Mouse (Mus musculus) E14TG2a.4 (cell line): ENCODE data around the gene Gm10273.
"Not testable (repeated sequence)": the region's sequence is repeated elsewhere in the genome, so short reads cannot be mapped to it uniquely, and the experiment has no call there.

Experiments
- H3K27me3 ChIP-seq: 2 replicates; pipeline ENCODE4 v1.6.1; 2014; ENCODE audit warnings: low read length, control low read depth; ENCODE audit not compliant: insufficient read depth
- H3K36me3 ChIP-seq: 2 replicates; pipeline ENCODE4 v1.6.1; 2014; ENCODE audit warnings: low read length, control low read depth; ENCODE audit not compliant: insufficient read depth
- H3K4me1 ChIP-seq: replicated peaks from 2 replicates; pipeline ENCODE4 v1.6.1; 2014; ENCODE audit warnings: low read depth, low read length, control low read depth
- H3K4me3 ChIP-seq: replicated peaks from 2 replicates; pipeline ENCODE4 v1.5.1; 2014; ENCODE audit warnings: mild to moderate bottlenecking, low read length
- H3K9me3 ChIP-seq: 2 replicates; pipeline ENCODE4 v1.6.1; 2014; ENCODE audit warnings: low read length, control low read depth
- CTCF ChIP-seq: conservative IDR thresholded peaks from 2 replicates; pipeline ENCODE4 v1.5.1; 2014; ENCODE audit warnings: low read length
- NANOG ChIP-seq: IDR thresholded peaks from 2 replicates; pipeline ENCODE4 v1.6.1; 2014; ENCODE audit warnings: borderline replicate concordance, low read length, mixed read lengths
- POU5F1 ChIP-seq: IDR thresholded peaks from 2 replicates; pipeline ENCODE4 v1.6.1; 2014; ENCODE audit warnings: low read length, borderline replicate concordance

The Gm10273 gene

DNA sequence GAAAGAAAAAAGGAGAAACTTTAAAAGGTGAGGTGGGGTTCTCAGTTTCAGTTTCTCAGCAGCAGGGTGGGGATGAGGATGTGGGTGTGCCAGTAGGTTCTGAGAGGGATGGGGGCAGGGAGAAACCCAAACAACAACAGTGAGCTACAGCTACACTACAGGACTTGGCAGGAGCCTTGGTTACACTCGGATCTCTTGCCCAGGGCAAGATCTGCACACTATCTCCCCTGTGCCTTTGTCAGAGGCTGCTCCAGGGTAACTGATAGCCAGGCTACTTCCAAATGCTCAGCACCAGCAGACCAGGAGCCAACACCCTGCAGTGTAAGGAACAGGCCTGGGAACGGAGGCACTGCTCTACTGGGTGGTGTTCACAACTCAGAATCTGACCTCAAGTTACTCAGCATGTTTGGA lies 15.0 kb upstream of the Gm10273 start:
- Histone ChIP-seq H3K36me3 (peaks cover 5% of the 10 kb centered on the region; the same call in 1 of the 2 replicates), H3K4me3 (peak overlapping the region; percentile 39; the same call in 1 of the 2 replicates), H3K9me3 (no peaks in the 10 kb centered on the region), H3K27me3 (no peaks in the 10 kb centered on the region), H3K4me1 (peaks cover 20% of the 10 kb centered on the region)
- TF ChIP-seq CTCF: no peak
- TF ChIP-seq POU5F1: no peak
- no peak for TF ChIP-seq NANOG

DNA sequence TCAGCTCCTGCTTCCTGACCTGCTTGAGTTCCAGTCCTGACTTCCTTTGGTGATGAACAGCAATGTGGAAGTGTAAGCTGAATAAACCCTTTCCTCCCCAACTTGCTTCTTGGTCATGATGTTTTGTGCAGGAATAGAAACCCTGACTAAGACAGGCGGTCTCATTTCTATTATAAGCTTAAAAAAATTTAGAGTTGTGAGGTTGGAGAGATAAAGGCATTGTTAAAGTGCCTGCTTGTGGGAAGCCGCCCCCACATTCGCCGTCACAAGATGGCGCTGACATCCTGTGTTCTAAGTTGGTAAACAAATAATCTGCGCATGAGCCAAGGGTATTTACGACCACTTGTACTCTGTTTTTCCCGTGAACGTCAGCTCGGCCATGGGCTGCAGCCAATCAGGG lies 13.9 kb upstream of the Gm10273 start:
- not testable (repeated sequence) for H3K4me3 ChIP-seq, H3K27me3 ChIP-seq, H3K36me3 ChIP-seq, H3K9me3 ChIP-seq
- H3K4me1 ChIP-seq: peaks cover 20% of the 10 kb centered on the region

DNA sequence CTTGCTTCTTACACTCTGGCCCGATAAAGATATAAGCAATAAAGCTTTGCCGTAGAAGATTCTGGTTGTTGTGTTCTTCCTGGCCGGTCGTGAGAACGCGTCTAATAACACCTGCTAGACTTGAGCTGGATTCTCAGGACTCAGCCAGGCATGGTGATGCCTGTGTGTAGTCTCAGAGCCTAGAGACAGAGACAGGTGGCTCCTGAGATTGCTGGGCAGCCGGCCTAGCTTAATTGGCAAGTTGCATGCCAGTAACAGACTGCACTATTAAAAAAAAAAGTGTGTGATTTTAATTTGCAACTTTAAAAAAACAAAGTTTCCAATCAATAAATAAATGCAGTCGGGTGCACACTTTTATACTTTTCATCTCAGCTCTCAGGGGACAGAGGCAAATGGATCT lies 8.5 kb upstream of the Gm10273 start:
- H3K27me3 ChIP-seq: no peaks in the 10 kb centered on the region
- no peak for TF ChIP-seq CTCF
- TF ChIP-seq POU5F1: no peak
- TF ChIP-seq NANOG: no peak
- H3K36me3 ChIP-seq: no peaks in the 10 kb centered on the region
- no peaks in the 10 kb centered on the region for H3K4me1 ChIP-seq
- no peak overlapping the region for H3K4me3 ChIP-seq
- H3K9me3 ChIP-seq: peaks cover 12% of the 10 kb centered on the region

DNA sequence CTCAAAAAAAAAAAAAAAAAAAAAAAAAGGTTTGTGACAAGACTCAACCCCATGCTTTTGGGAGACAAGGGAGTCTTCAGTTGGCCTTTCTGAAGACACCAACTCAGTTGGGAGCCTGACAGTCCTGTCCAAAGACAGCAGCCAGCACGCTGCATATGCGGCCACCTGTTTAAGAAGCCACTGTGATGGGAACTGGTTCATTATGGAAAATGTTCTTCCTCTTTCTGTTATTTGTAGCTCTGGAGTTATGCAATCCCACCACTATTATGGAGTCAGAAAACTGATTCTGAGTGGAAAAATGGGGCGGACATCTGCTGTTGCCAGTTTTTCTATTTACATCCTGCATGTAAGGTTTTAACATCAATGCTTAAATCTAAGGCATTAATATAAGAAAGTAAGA lies 5.8 kb upstream of the Gm10273 start:
- H3K36me3 ChIP-seq: no peaks in the 10 kb centered on the region
- H3K4me1 ChIP-seq: no peaks in the 10 kb centered on the region
- peaks cover 12% of the 10 kb centered on the region for H3K9me3 ChIP-seq
- peaks cover 6% of the 10 kb centered on the region for H3K27me3 ChIP-seq
- H3K4me3 ChIP-seq: no peak overlapping the region
- TF ChIP-seq CTCF (no peak), POU5F1 (no peak), NANOG (no peak)

DNA sequence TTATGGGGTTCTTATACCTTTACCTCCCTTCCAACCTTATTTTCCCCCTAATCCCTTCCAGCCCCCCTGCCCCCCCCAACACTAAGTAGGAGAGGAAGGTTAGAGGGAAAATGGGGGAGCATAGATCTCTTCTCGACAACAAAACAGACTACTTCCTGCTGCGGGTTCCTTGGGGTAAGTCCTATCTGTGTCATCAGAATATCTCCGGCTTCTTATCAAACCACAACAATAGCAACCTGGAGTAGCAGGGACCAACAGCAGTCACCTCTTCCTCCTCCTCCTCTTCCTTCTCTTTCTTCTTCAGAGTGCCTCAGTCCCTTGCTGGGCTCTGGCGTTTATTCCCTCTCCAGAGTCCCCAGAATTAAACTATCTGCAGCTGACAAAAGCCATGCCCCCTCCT lies 3.5 kb upstream of the Gm10273 start:
- TF ChIP-seq NANOG: no peak
- no peak for TF ChIP-seq POU5F1
- no peak for TF ChIP-seq CTCF
- no peaks in the 10 kb centered on the region for H3K36me3 ChIP-seq
- H3K4me3 ChIP-seq: no peak overlapping the region
- H3K9me3 ChIP-seq: peaks cover 12% of the 10 kb centered on the region
- no peaks in the 10 kb centered on the region for H3K4me1 ChIP-seq
- peaks cover 9% of the 10 kb centered on the region for H3K27me3 ChIP-seq

DNA sequence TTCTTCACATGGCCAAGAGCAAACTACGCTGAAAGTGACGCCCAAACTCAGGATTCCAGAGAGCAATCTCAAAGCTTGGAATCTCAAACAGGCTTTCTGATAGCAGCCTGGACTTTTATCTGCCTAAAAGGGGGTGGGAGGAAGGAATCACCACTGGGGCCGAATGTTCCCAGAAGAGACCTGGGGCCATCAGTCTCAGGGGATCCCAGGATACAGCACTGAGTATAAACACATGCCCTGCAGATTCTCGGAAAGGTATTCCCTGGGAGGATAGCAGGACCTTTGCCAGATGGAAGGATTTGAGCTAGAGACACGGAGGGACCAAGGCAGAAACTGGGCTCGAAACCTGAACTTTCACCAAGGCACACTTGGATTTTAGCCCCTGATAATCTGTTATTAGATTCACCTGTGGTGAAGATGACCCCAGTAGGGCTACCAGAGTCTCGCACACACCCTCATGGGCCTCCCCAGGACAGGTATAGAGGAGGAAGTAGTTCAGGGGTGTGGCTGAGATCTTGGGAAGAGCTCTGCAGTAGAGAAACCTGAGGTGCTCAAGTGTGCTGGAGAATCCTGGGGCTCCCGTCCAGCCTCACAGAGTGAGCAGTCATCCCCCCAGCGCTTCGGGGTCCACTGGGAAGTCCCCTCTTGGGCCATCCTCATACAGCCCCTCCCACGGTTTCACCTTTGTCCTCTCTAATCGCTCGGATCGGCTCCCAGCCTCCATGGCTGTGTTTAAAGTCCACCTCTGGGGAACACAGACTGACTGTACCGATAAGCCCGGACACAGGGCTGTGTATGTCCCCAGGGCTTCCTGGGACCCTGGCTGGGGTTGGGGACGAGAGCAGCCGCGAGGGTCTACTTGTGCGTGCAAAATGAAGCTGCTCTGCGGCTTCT lies 7.7 kb downstream of the Gm10273 start, which contains the start of gene Pla2g12b:
Gene Pla2g12b (plus strand): TSS at position 762 of the 894 bp plus-strand sequence.
- H3K4me3 ChIP-seq: peak within 1 kb of the TSS; percentile 32
- H3K9me3 ChIP-seq: no peaks in the 10 kb centered on the region
- no peaks in the 10 kb centered on the region for H3K36me3 ChIP-seq
- TF ChIP-seq POU5F1: no peak
- TF ChIP-seq CTCF: no peak
- no peak for TF ChIP-seq NANOG
- peaks cover 23% of the 10 kb centered on the region for H3K4me1 ChIP-seq
- peaks cover 14% of the 10 kb centered on the region for H3K27me3 ChIP-seq

DNA sequence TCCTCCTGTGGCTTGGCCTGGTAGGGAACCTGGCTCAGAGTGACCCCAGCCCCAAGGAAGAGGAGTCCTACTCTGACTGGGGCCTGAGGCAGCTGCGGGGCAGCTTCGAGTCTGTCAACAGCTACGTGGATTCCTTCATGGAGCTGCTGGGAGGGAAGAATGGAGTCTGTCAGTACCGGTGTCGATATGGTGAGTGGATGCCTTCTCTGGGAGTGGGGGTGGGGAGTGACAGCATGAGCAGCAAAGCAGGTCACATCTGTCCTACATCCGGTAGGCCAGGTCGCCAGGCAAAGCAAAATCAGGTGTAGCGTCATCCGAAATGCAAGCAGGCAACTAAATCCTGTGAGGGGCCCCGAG lies 8.3 kb downstream of the Gm10273 start:
- peaks cover 14% of the 10 kb centered on the region for H3K27me3 ChIP-seq
- H3K9me3 ChIP-seq: no peaks in the 10 kb centered on the region
- H3K36me3 ChIP-seq: no peaks in the 10 kb centered on the region
- peak overlapping the region; percentile 32 for H3K4me3 ChIP-seq
- TF ChIP-seq CTCF (no peak), POU5F1 (no peak), NANOG (no peak)
- H3K4me1 ChIP-seq: peaks cover 23% of the 10 kb centered on the region

DNA sequence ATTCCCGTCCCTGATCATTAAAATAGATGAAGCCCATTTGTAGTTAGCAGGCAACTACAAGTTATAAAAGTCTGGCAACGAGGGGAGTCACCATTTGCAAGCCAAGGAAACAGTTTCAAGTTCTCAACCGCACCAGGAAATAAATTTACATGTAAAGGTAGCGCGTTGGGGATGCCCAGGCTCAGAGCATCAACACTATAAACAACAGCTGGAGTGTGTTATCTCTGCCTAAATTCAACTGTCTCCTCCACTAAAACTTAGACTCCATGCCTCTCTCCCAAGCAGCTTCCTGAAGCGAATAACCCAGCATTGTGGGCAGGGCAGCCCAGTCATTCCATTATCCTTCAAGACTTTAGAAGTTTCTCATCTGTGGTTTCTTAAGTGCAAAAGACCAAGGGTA lies 13.1 kb downstream of the Gm10273 start:
- H3K27me3 ChIP-seq: peaks cover 8% of the 10 kb centered on the region
- no peak overlapping the region for H3K4me3 ChIP-seq
- TF ChIP-seq POU5F1: no peak
- no peak for TF ChIP-seq CTCF
- no peak for TF ChIP-seq NANOG
- H3K36me3 ChIP-seq: no peaks in the 10 kb centered on the region
- H3K4me1 ChIP-seq: peaks cover 21% of the 10 kb centered on the region
- no peaks in the 10 kb centered on the region for H3K9me3 ChIP-seq

DNA sequence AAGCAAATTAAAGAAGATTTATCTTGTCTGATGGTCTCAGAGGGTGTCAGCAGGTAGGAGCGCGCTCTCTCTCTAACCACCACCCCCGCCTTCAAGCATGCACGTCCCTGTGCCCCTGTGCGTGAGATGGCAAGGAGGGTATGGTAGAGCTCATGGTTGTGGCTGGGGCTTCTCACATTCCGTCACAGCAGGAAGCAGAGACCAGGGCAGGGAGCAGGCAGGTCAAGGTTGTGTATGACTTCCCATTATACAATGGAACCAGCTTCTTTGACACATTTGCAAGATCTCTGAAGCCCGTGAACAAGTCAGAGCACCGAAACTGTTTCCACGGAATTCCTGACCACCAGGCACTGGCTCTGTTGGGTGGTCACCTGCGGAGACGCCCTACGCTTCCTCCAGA lies 14.8 kb downstream of the Gm10273 start:
- TF ChIP-seq NANOG (no peak), POU5F1 (no peak), CTCF (no peak)
- H3K36me3 ChIP-seq: no peaks in the 10 kb centered on the region
- H3K4me1 ChIP-seq: peaks cover 9% of the 10 kb centered on the region
- H3K27me3 ChIP-seq: no peaks in the 10 kb centered on the region; the same call in 1 of the 2 replicates
- H3K9me3 ChIP-seq: no peaks in the 10 kb centered on the region
- peak overlapping the region; percentile 39; the same call in 1 of the 2 replicates for H3K4me3 ChIP-seq
